Mouse (Mus musculus) myocyte (in vitro differentiated cells): ENCODE results near the gene Fmn2. TPM values are rescaled to one million over a fixed set of nuclear protein-coding genes. Genes with fewer than 3 reads are reported as not detected.

Source experiments
- H3K27me3 ChIP-seq: one replicate; pipeline ENCODE4 v1.6.1; 2011; ENCODE audit not compliant: control insufficient read depth, insufficient read depth, insufficient read length
- H3K36me3 ChIP-seq: one replicate; pipeline ENCODE4 v1.6.1; 2011; ENCODE audit not compliant: control insufficient read depth, insufficient read depth
- H3K4me2 ChIP-seq: one replicate; pipeline ENCODE4 v1.6.1; 2011; ENCODE audit warnings: low read depth, control low read depth
- H3K4me3 ChIP-seq: one replicate; pipeline ENCODE4 v1.5.1; 2011; ENCODE audit warnings: mild to moderate bottlenecking, control low read depth, moderate library complexity
- H3K79me2 ChIP-seq: one replicate; pipeline ENCODE4 v1.6.1; 2011; ENCODE audit not compliant: control insufficient read depth, insufficient read depth
- H3ac ChIP-seq: one replicate; pipeline ENCODE4 v1.6.1; 2011; ENCODE audit not compliant: control insufficient read depth, insufficient read length
- CEBPB ChIP-seq: IDR thresholded peaks from 2 replicates; pipeline ENCODE4 v1.6.1; 2011; ENCODE audit warnings: mild to moderate bottlenecking, moderate library complexity; ENCODE audit not compliant: poor library complexity, insufficient read depth, severe bottlenecking
- E2F4 ChIP-seq: IDR thresholded peaks from one replicate; pipeline ENCODE4 v1.6.1; 2011; ENCODE audit warnings: mild to moderate bottlenecking, control low read depth, moderate library complexity; ENCODE audit not compliant: insufficient read depth
- MAX ChIP-seq: IDR thresholded peaks from one replicate; pipeline ENCODE4 v1.6.1; 2011; ENCODE audit warnings: low read depth, mild to moderate bottlenecking, control low read depth
- MYOD1 ChIP-seq, 3 experiments: IDR thresholded peaks; one replicate each; pipeline ENCODE4 v1.6.1; 2011; ENCODE audit warnings: control low read depth in 2 of 3, low read depth in 2 of 3, mild to moderate bottlenecking in 2 of 3, moderate library complexity in 1 of 3; ENCODE audit not compliant: insufficient read length in 2 of 3, control insufficient read depth in 1 of 3
- MYOG ChIP-seq, 3 experiments: IDR thresholded peaks; one replicate each; pipeline ENCODE4 v1.6.1; 2011; ENCODE audit warnings: control low read depth in 2 of 3, low read depth in 2 of 3, mild to moderate bottlenecking in 2 of 3; ENCODE audit not compliant: insufficient read length in 2 of 3, control insufficient read depth in 1 of 3, insufficient read depth in 1 of 3
- POLR2A ChIP-seq: IDR thresholded peaks from one replicate; pipeline ENCODE4 v1.6.1; 2011; ENCODE audit warnings: low read depth, mild to moderate bottlenecking, control low read depth, moderate library complexity; ENCODE audit not compliant: insufficient read length
- POLR2AphosphoS2 ChIP-seq: IDR thresholded peaks from one replicate; pipeline ENCODE4 v1.6.1; 2011; ENCODE audit warnings: low read depth, control low read depth; ENCODE audit not compliant: insufficient read length
- REST ChIP-seq: IDR thresholded peaks from one replicate; pipeline ENCODE4 v1.6.1; 2011; ENCODE audit warnings: mild to moderate bottlenecking, control low read depth, moderate library complexity; ENCODE audit not compliant: insufficient read depth, insufficient read length
- SRF ChIP-seq: IDR thresholded peaks from one replicate; pipeline ENCODE4 v1.6.1; 2011; ENCODE audit warnings: low read depth; ENCODE audit not compliant: control insufficient read depth, insufficient read length
- TCF12 ChIP-seq: IDR thresholded peaks from one replicate; pipeline ENCODE4 v1.6.1; 2011; ENCODE audit warnings: mild to moderate bottlenecking, control low read depth; ENCODE audit not compliant: poor library complexity, insufficient read depth, severe bottlenecking
- TCF3 ChIP-seq: IDR thresholded peaks from one replicate; pipeline ENCODE4 v1.6.1; 2011; ENCODE audit warnings: low read depth, control low read depth; ENCODE audit not compliant: insufficient read length
- USF1 ChIP-seq: IDR thresholded peaks from one replicate; pipeline ENCODE4 v1.6.1; 2011; ENCODE audit warnings: low read depth, mild to moderate bottlenecking, control low read depth, moderate library complexity
- polyA plus RNA-seq: library from polyadenylated mRNA; unstranded; fragments of >200 nt; fragmentation: generic; extraction: Trizol; gene quantifications from one replicate; pipeline ENCODE4 v1.2.1, GENCODE M21; 2012; ENCODE audit warnings: missing spikeins

Fmn2 gene
- polyA plus RNA-seq, 1 experiment = not detected

- TF ChIP-seq SRF (no peak), MYOG (IDR thresholded peaks at IDR 0.05; ENCODE audit: control insufficient read depth in 1 of 3, insufficient read depth in 1 of 3, insufficient read length in 2 of 3, low read depth in 2 of 3) (no peak), POLR2A (no peak), TCF3 (no peak), USF1 (no peak), E2F4 (no peak), TCF12 (no peak), POLR2AphosphoS2 (no peak), REST (no peak), MYOD1 (IDR thresholded peaks at IDR 0.05; ENCODE audit: control insufficient read depth in 1 of 3, insufficient read length in 2 of 3, low read depth in 2 of 3) (no peak), MAX (no peak), CEBPB (no peak)
- Histone ChIP-seq H3K4me3 (no peak overlapping the region), H3K36me3 (no peaks in the 10 kb centered on the region), H3K79me2 (no peaks in the 10 kb centered on the region), H3ac (no peak overlapping the region), H3K4me2 (no peak overlapping the region), H3K27me3 (no peaks in the 10 kb centered on the region)
These were observed 62.9 kb downstream of the Fmn2 start for GRCm38 (mm10) chr1:174564561-174564960.

DNA sequence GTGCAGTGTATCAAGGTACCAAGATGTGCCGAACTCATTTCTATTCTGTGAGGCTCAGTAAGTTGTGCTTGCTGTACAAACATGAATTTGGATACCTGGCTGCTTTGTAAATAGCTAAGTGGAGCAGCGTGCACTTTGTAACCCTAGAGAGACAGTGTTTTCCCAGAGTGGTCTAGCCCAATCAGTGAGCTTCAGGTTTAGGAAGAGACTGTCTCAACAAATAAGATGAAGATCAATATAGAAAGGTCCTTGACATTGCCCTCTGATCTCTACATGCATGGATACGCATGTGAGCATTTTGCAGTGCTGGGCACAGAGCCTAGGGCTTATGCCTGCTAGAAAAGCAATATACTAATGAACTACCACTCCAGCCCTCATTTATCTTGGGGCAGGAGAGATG, 67.0 kb downstream of the Fmn2 start:
- TF ChIP-seq E2F4 = no peak
- TF ChIP-seq TCF12 = no peak
- TF ChIP-seq USF1 = no peak
- no peak for TF ChIP-seq POLR2A
- TF ChIP-seq MAX = no peak
- no peak for TF ChIP-seq MYOD1 (IDR thresholded peaks at IDR 0.05; ENCODE audit: control insufficient read depth in 1 of 3, insufficient read length in 2 of 3, low read depth in 2 of 3)
- no peak for TF ChIP-seq TCF3
- no peak for TF ChIP-seq MYOG (IDR thresholded peaks at IDR 0.05; ENCODE audit: control insufficient read depth in 1 of 3, insufficient read depth in 1 of 3, insufficient read length in 2 of 3, low read depth in 2 of 3)
- TF ChIP-seq POLR2AphosphoS2 = no peak
- TF ChIP-seq REST = no peak
- TF ChIP-seq SRF = no peak
- no peak for TF ChIP-seq CEBPB

DNA sequence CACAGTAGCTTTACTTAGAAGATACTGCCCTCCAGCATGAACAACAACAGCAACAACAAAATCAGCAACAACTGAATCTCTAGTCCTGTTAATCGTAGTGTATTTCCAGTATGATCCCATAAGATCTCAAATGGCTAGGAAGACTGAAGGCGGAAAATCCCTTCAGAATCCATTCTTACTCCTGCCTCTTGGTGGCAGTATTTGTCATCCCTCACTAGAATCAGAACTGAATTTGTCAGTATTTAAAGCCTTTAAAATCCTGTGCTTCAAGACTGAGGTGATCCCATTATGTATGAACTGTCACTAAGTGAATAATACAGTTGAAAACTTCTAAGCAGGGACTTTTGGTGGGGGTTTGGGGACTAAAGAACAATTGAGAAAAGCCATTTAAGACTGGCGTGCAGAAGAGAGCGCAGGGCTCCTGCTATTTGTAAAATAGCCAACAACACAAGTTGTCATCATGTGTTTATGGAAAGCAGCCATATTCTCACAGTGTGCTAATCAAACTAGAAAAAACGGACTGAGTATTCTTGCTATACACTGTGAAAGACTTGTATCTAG, 90.9 kb downstream of the Fmn2 start:
- Histone ChIP-seq H3K4me3 (no peak overlapping the region), H3K4me2 (no peak overlapping the region), H3K79me2 (no peaks in the 10 kb centered on the region), H3ac (no peak overlapping the region), H3K36me3 (no peaks in the 10 kb centered on the region), H3K27me3 (no peaks in the 10 kb centered on the region)
- TF ChIP-seq MAX (no peak), E2F4 (no peak), MYOD1 (IDR thresholded peaks at IDR 0.05; ENCODE audit: control insufficient read depth in 1 of 3, insufficient read length in 2 of 3, low read depth in 2 of 3) (no peak), TCF12 (no peak), USF1 (no peak), SRF (no peak), MYOG (IDR thresholded peaks at IDR 0.05; ENCODE audit: control insufficient read depth in 1 of 3, insufficient read depth in 1 of 3, insufficient read length in 2 of 3, low read depth in 2 of 3) (no peak), POLR2AphosphoS2 (no peak), REST (no peak), CEBPB (no peak), POLR2A (no peak), TCF3 (no peak)

More for the DNA sequence above, 67.0 kb downstream of the Fmn2 start:
- Histone ChIP-seq H3K4me2 (no peak overlapping the region), H3ac (no peak overlapping the region), H3K4me3 (no peak overlapping the region), H3K36me3 (no peaks in the 10 kb centered on the region), H3K27me3 (no peaks in the 10 kb centered on the region), H3K79me2 (no peaks in the 10 kb centered on the region)

DNA sequence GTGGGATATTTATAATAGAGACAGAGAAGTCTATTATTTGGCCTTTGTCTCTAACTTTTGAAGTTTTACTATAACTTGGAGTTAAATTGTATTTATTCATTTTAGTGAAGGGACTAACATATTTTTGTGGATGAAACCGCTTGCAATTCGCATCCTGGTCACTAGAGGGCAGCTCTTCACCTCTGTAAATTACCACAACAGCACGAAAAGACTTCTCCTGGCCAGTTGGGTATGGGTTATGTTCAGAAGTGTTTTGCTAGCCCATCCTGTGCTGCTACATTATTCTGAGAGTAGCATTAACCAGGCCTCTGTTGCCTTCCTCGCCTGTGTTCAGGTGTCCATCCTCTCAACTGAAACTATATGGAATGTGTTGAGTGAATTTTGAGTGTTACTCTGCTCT, 93.4 kb downstream of the Fmn2 start:
- Histone ChIP-seq H3K36me3 (no peaks in the 10 kb centered on the region), H3K4me2 (no peak overlapping the region), H3K27me3 (no peaks in the 10 kb centered on the region), H3K79me2 (no peaks in the 10 kb centered on the region), H3K4me3 (no peak overlapping the region), H3ac (no peak overlapping the region)
- no peak for TF ChIP-seq POLR2AphosphoS2
- no peak for TF ChIP-seq MYOD1 (IDR thresholded peaks at IDR 0.05; ENCODE audit: control insufficient read depth in 1 of 3, insufficient read length in 2 of 3, low read depth in 2 of 3)
- TF ChIP-seq CEBPB = no peak
- no peak for TF ChIP-seq TCF12
- no peak for TF ChIP-seq POLR2A
- no peak for TF ChIP-seq E2F4
- TF ChIP-seq MYOG (IDR thresholded peaks at IDR 0.05; ENCODE audit: control insufficient read depth in 1 of 3, insufficient read depth in 1 of 3, insufficient read length in 2 of 3, low read depth in 2 of 3) = no peak
- TF ChIP-seq USF1 = no peak
- no peak for TF ChIP-seq REST
- no peak for TF ChIP-seq MAX
- no peak for TF ChIP-seq TCF3
- no peak for TF ChIP-seq SRF
